Mouse (Mus musculus) ES-E14 (cell line): ENCODE measurements around the gene Tsga13. TPM values are rescaled to one million over a fixed set of nuclear protein-coding genes. Genes with fewer than 3 reads are reported as not detected.

Experiments used
- DNase-seq: peaks from one replicate; pipeline ENCODE4 v3.0.0-alpha.2; 2013; ENCODE audit warnings: low read depth, low spot score
- H3K27ac ChIP-seq: 2 replicates; pipeline ENCODE4 v1.5.1; 2012; ENCODE audit warnings: low read depth, mild to moderate bottlenecking, low read length, moderate library complexity, mixed read lengths; ENCODE audit not compliant: poor library complexity, insufficient read depth, severe bottlenecking
- H3K36me3 ChIP-seq: 2 replicates; pipeline ENCODE4 v1.6.1; 2012; ENCODE audit warnings: mild to moderate bottlenecking, low read length, moderate library complexity, mixed read lengths; ENCODE audit not compliant: control insufficient read depth, poor library complexity, insufficient read depth, severe bottlenecking
- H3K4me1 ChIP-seq, 2 experiments: fragments of 150-350 bp in 1 of 2; sonication (generic) in 1 of 2; 2 replicates each; pipeline ENCODE4 v1.6.1; 2012; ENCODE audit warnings: low read length in 2 of 2, mild to moderate bottlenecking in 1 of 2, mixed read lengths in 1 of 2; ENCODE audit not compliant: control insufficient read depth in 2 of 2, insufficient read depth in 2 of 2, poor library complexity in 1 of 2
- H3K4me3 ChIP-seq, 2 experiments: fragments of 150-350 bp in 1 of 2; sonication (generic) in 1 of 2; 2 replicates each; pipeline ENCODE4 v1.5.1; 2012; ENCODE audit warnings: low read length in 2 of 2, low read depth in 1 of 2, mild to moderate bottlenecking in 1 of 2, mixed read lengths in 1 of 2; ENCODE audit not compliant: insufficient read depth in 1 of 2, poor library complexity in 1 of 2, severe bottlenecking in 1 of 2
- H3K9ac ChIP-seq: 2 replicates; pipeline ENCODE4 v1.6.1; 2012; ENCODE audit warnings: low read depth, mild to moderate bottlenecking, low read length, mixed read lengths; ENCODE audit not compliant: poor library complexity, insufficient read depth, severe bottlenecking
- H3K9me3 ChIP-seq: fragments of 150-350 bp; sonication (generic); 2 replicates; pipeline ENCODE4 v1.6.1; 2012; ENCODE audit warnings: low read depth, mild to moderate bottlenecking, low read length; ENCODE audit not compliant: control insufficient read depth, insufficient read depth
- CHD2 ChIP-seq: IDR thresholded peaks from 2 replicates; pipeline ENCODE4 v1.6.1; 2014; ENCODE audit warnings: mild to moderate bottlenecking, low read depth, low read length, inconsistent platforms
- HCFC1 ChIP-seq: IDR thresholded peaks from 2 replicates; pipeline ENCODE4 v1.6.1; 2012; ENCODE audit warnings: low read length, inconsistent platforms, borderline replicate concordance; ENCODE audit not compliant: insufficient read depth
- MAFK ChIP-seq: IDR thresholded peaks from 2 replicates; pipeline ENCODE4 v1.6.1; 2014; ENCODE audit warnings: mild to moderate bottlenecking, low read depth, low read length, inconsistent platforms; ENCODE audit not compliant: insufficient read depth
- ZC3H11A ChIP-seq: IDR thresholded peaks from 2 replicates; pipeline ENCODE4 v1.6.1; 2012; ENCODE audit warnings: low read depth, mild to moderate bottlenecking, inconsistent platforms, low read length, borderline replicate concordance
- ZNF384 ChIP-seq: IDR thresholded peaks from 2 replicates; pipeline ENCODE4 v1.6.1; 2012; ENCODE audit warnings: low read depth, low read length, inconsistent platforms
- in situ Hi-C, 2 experiments: fragments of 600-800 bp; cut with MboI; formaldehyde crosslinking; loops; one replicate each; pipeline ENCODE4 v1.15.1; 2025; ENCODE audit warnings: low sequenced_read_pairs in 2 of 2, inconsistent platforms in 1 of 2; ENCODE audit not compliant: unreplicated experiment in 2 of 2
- total RNA-seq: library from RNA; depleted of rRNA; stranded (reverse); fragments of 300-350 nt; gene quantifications from 2 replicates; pipeline ENCODE4 v1.2.3, GENCODE M21; 2012; rRNA removed

The Tsga13 gene
- total RNA-seq, 1 experiment = not detected

- Histone ChIP-seq H3K4me1 (no peaks in the 10 kb centered on the region), H3K4me3 (no peak overlapping the region), H3K9ac (no peak overlapping the region), H3K9me3 (no peaks in the 10 kb centered on the region), H3K27ac (no peak overlapping the region), H3K36me3 (no peaks in the 10 kb centered on the region)
- in situ Hi-C loops = no loop called here
- DNase-seq = no peak
- TF ChIP-seq ZC3H11A (no peak), MAFK (no peak), CHD2 (no peak), ZNF384 (no peak), HCFC1 (no peak)
Measured at GRCm38 (mm10) chr6:30849818-30850217, 65.6 kb downstream of the Tsga13 start.

Other genes starting within 250 kb of the Tsga13 start
- 8.6 and 12.6 TPM in 2 replicates for gene Cep41, start 221.8 kb downstream of the Tsga13 start, total RNA-seq
- gene Mest, start 192.0 kb downstream of the Tsga13 start, total RNA-seq = 107 and 223 TPM in 2 replicates
- 33.0 and 35.7 TPM in 2 replicates for gene Copg2, start 18.8 kb downstream of the Tsga13 start, total RNA-seq
- gene Klf14, start 43.5 kb upstream of the Tsga13 start, total RNA-seq = 0.11 and 0.13 TPM in 2 replicates